Mouse (Mus musculus): ENCODE results near the gene Tnfsfm13. TPM values are rescaled to one million over a fixed set of nuclear protein-coding genes. Genes with fewer than 3 reads are reported as not detected.

The Tnfsfm13 gene
- polyA plus RNA-seq (2012; rRNA removed): 5.2 and 5.7 TPM in 2 replicates

GRCm38 (mm10) chr11:69695361-69696181 lies at the start of gene Tnfsfm13, which contains the start of gene Tnfsf12:
TSS of gene Tnfsfm13 (minus strand) at chr11:69696098.
TSS of gene Tnfsf12 (minus strand) at chr11:69695849.

GRCm38 (mm10) chr11:69685526-69686148 lies 10.3 kb downstream of the Tnfsfm13 start, which contains the start of gene Tnfsf13:
TSS of gene Tnfsf13 (minus strand) at chr11:69685784.

GRCm38 (mm10) chr11:69681314-69682208 lies 14.3 kb downstream of the Tnfsfm13 start, which contains the start of gene Senp3:
TSS of gene Senp3 (minus strand) at chr11:69682084.

GRCm38 (mm10) chr11:69672211-69672706 lies 23.6 kb downstream of the Tnfsfm13 start, which contains the start of gene Eif4a1:
TSS of gene Eif4a1 (minus strand) at chr11:69672423.

GRCm38 (mm10) chr11:69665961-69666664 lies 29.8 kb downstream of the Tnfsfm13 start, which contains the start of gene Cd68:
TSS of gene Cd68 (minus strand) at chr11:69666153.

GRCm38 (mm10) chr11:69662213-69662966 lies 33.5 kb downstream of the Tnfsfm13 start, which contains the start of gene Mpdu1:
TSS of gene Mpdu1 (minus strand) at chr11:69662642.

GRCm38 (mm10) chr11:69655264-69656064 lies 40.4 kb downstream of the Tnfsfm13 start, which contains the start of gene Sox15:
TSS of gene Sox15 (plus strand) at chr11:69655314.

Other genes starting within 250 kb of the Tnfsfm13 start
- 0.44 and 0.93 TPM in 2 replicates for gene Dnah2, start 147.0 kb downstream of the Tnfsfm13 start, polyA plus RNA-seq (2012; rRNA removed)
- gene Efnb3, start 135.9 kb downstream of the Tnfsfm13 start, polyA plus RNA-seq (2012; rRNA removed): 1.1 and 1.8 TPM in 2 replicates
- 13.9 and 18.2 TPM in 2 replicates for gene Wrap53, start 115.8 kb downstream of the Tnfsfm13 start, polyA plus RNA-seq (2012; rRNA removed)
- gene Trp53, start 115.7 kb downstream of the Tnfsfm13 start, polyA plus RNA-seq (2012; rRNA removed): 69.1 and 71.7 TPM in 2 replicates
- gene Atp1b2, start 90.2 kb downstream of the Tnfsfm13 start, polyA plus RNA-seq (2012; rRNA removed): 6.2 and 6.3 TPM in 2 replicates
- gene Shbg, start 78.2 kb downstream of the Tnfsfm13 start, polyA plus RNA-seq (2012; rRNA removed): not detected in 2 replicates
- gene Sat2, start 74.1 kb downstream of the Tnfsfm13 start, polyA plus RNA-seq (2012; rRNA removed): 1.3 and 1.8 TPM in 2 replicates
- gene Fxr2, start 63.1 kb downstream of the Tnfsfm13 start, polyA plus RNA-seq (2012; rRNA removed): 40.4 and 45.3 TPM in 2 replicates
- gene Sox15, start 40.8 kb downstream of the Tnfsfm13 start, polyA plus RNA-seq (2012; rRNA removed): not detected in 2 replicates
- gene Mpdu1, start 33.5 kb downstream of the Tnfsfm13 start, polyA plus RNA-seq (2012; rRNA removed): 97.9 and 102 TPM in 2 replicates
- gene Cd68, start 29.9 kb downstream of the Tnfsfm13 start, polyA plus RNA-seq (2012; rRNA removed): 16.9 and 23.1 TPM in 2 replicates
- gene Eif4a1, start 23.7 kb downstream of the Tnfsfm13 start, polyA plus RNA-seq (2012; rRNA removed): 190 and 192 TPM in 2 replicates
- 37.8 and 38.7 TPM in 2 replicates for gene Senp3, start 14.0 kb downstream of the Tnfsfm13 start, polyA plus RNA-seq (2012; rRNA removed)
- 15.1 and 20.9 TPM in 2 replicates for gene Tnfsf13, start 10.3 kb downstream of the Tnfsfm13 start, polyA plus RNA-seq (2012; rRNA removed)
- gene Tnfsf12, start 249 bp downstream of the Tnfsfm13 start, polyA plus RNA-seq (2012; rRNA removed): 26.3 and 32.5 TPM in 2 replicates
- 19.8 and 20.0 TPM in 2 replicates for gene Polr2a, start 62.5 kb upstream of the Tnfsfm13 start, polyA plus RNA-seq (2012; rRNA removed)
- 0.33 TPM in 1 of 2 replicates, not detected in the other for gene Slc35g3, start 65.9 kb upstream of the Tnfsfm13 start, polyA plus RNA-seq (2012; rRNA removed)
- gene Zbtb4, start 69.8 kb upstream of the Tnfsfm13 start, polyA plus RNA-seq (2012; rRNA removed): 37.2 and 40.3 TPM in 2 replicates
- 5.7 and 8.7 TPM in 2 replicates for gene Chrnb1, start 99.8 kb upstream of the Tnfsfm13 start, polyA plus RNA-seq (2012; rRNA removed)
- gene Fgf11, start 105.8 kb upstream of the Tnfsfm13 start, polyA plus RNA-seq (2012; rRNA removed): 6.4 and 6.9 TPM in 2 replicates
- gene Tmem102, start 109.5 kb upstream of the Tnfsfm13 start, polyA plus RNA-seq (2012; rRNA removed): 45.7 and 55.0 TPM in 2 replicates
- gene Gm39566, start 119.2 kb upstream of the Tnfsfm13 start, polyA plus RNA-seq (2012; rRNA removed): not detected in 2 replicates
- not detected in 2 replicates for gene Spem2, start 122.4 kb upstream of the Tnfsfm13 start, polyA plus RNA-seq (2012; rRNA removed)
- 0.22 TPM in 1 of 2 replicates, not detected in the other for gene Spem1, start 126.1 kb upstream of the Tnfsfm13 start, polyA plus RNA-seq (2012; rRNA removed)
- gene Nlgn2, start 141.7 kb upstream of the Tnfsfm13 start, polyA plus RNA-seq (2012; rRNA removed): 19.8 and 19.9 TPM in 2 replicates
- gene Tmem256, start 142.4 kb upstream of the Tnfsfm13 start, polyA plus RNA-seq (2012; rRNA removed): 153 and 198 TPM in 2 replicates
- gene Plscr3, start 150.3 kb upstream of the Tnfsfm13 start, polyA plus RNA-seq (2012; rRNA removed): 55.2 and 58.3 TPM in 2 replicates
- gene Tnk1, start 162.6 kb upstream of the Tnfsfm13 start, polyA plus RNA-seq (2012; rRNA removed): 55.1 and 60.4 TPM in 2 replicates
- gene Tmem95, start 181.9 kb upstream of the Tnfsfm13 start, polyA plus RNA-seq (2012; rRNA removed): not detected in 2 replicates
- 4.0 and 4.9 TPM in 2 replicates for gene Kctd11, start 185.3 kb upstream of the Tnfsfm13 start, polyA plus RNA-seq (2012; rRNA removed)
- 6.5 and 6.7 TPM in 2 replicates for gene Acap1, start 199.4 kb upstream of the Tnfsfm13 start, polyA plus RNA-seq (2012; rRNA removed)
- 1.0 and 1.6 TPM in 2 replicates for gene 2810408A11Rik, start 204.9 kb upstream of the Tnfsfm13 start, polyA plus RNA-seq (2012; rRNA removed)
- gene Neurl4, start 205.0 kb upstream of the Tnfsfm13 start, polyA plus RNA-seq (2012; rRNA removed): 43.3 and 44.8 TPM in 2 replicates
- gene Gps2, start 217.8 kb upstream of the Tnfsfm13 start, polyA plus RNA-seq (2012; rRNA removed): 75.4 and 99.4 TPM in 2 replicates
- gene Eif5a, start 225.9 kb upstream of the Tnfsfm13 start, polyA plus RNA-seq (2012; rRNA removed): 270 and 293 TPM in 2 replicates
- gene Ybx2, start 239.7 kb upstream of the Tnfsfm13 start, polyA plus RNA-seq (2012; rRNA removed): 121 and 125 TPM in 2 replicates